Mouse (Mus musculus) midbrain, embryonic 12.5 days (tissue): Measurements from ENCODE around the gene Tmem47. TPM values are rescaled to one million over a fixed set of nuclear protein-coding genes. Genes with fewer than 3 reads are reported as not detected.

Experiments used
- ATAC-seq: fragments of 200-750 bp; cut with Nextera tagmentation; 2 replicates; pipeline ENCODE4 v1.8.0; 2017; ENCODE audit warnings: low read depth, moderate TSS enrichment, moderate library complexity; ENCODE audit not compliant: low FRiP score
- H3K27ac ChIP-seq: fragments of 300-500 bp; sonication (generic); replicated peaks from 2 replicates; pipeline ENCODE4 v1.5.1; 2016; ENCODE audit warnings: mild to moderate bottlenecking
- H3K27me3 ChIP-seq: fragments of 300-500 bp; sonication (generic); 2 replicates; pipeline ENCODE4 v1.6.1; 2016; ENCODE audit warnings: mild to moderate bottlenecking
- H3K36me3 ChIP-seq: fragments of 300-500 bp; sonication (generic); 2 replicates; pipeline ENCODE4 v1.6.1; 2016
- H3K4me1 ChIP-seq: fragments of 300-500 bp; sonication (generic); 2 replicates; pipeline ENCODE4 v1.6.1; 2016
- H3K4me2 ChIP-seq: fragments of 300-500 bp; sonication (generic); replicated peaks from 2 replicates; pipeline ENCODE4 v1.6.1; 2016; ENCODE audit warnings: mild to moderate bottlenecking, moderate library complexity
- H3K4me3 ChIP-seq: fragments of 300-500 bp; sonication (generic); 2 replicates; pipeline ENCODE4 v1.5.1; 2016; ENCODE audit warnings: mild to moderate bottlenecking
- H3K9ac ChIP-seq: fragments of 300-500 bp; sonication (generic); replicated peaks from 2 replicates; pipeline ENCODE4 v1.6.1; 2016; ENCODE audit warnings: mild to moderate bottlenecking, moderate library complexity
- H3K9me3 ChIP-seq: fragments of 300-500 bp; sonication (generic); 2 replicates; pipeline ENCODE4 v1.6.1; 2016; ENCODE audit warnings: mild to moderate bottlenecking
- whole genome bisulfite sequencing: fragments of 180-500 bp; shearing (Covaris S2); methylation state at CpG from one replicate; pipeline ENCODE4 v1.1.7; 2016; 5-methylcytosine and 5-hydroxymethylcytosine counted together
- polyA plus RNA-seq: library from polyadenylated mRNA; unstranded; fragments of >200 nt; fragmentation: Nextera tagmentation; extraction: Ambion mirVana; gene quantifications from 2 replicates; pipeline ENCODE4 v1.2.1, GENCODE M21; 2016

The Tmem47 gene
- 30.9 and 38.4 TPM in 2 replicates for polyA plus RNA-seq

GRCm38 (mm10) chrX:81070210-81070803, at the start of gene Tmem47:
TSS of gene Tmem47 (plus strand) at chrX:81070698.
- Histone ChIP-seq H3K27me3 (no peaks in the 10 kb centered on the region), H3K4me1 (no peaks in the 10 kb centered on the region), H3K27ac (peak within 1 kb of the TSS; percentile 88), H3K9me3 (no peaks in the 10 kb centered on the region), H3K4me3 (peak within 1 kb of the TSS; percentile 63), H3K9ac (peak within 1 kb of the TSS; percentile 67), H3K4me2 (peak within 1 kb of the TSS; percentile 50), H3K36me3 (no peaks in the 10 kb centered on the region)
- peak; percentile 95 for ATAC-seq
- WGBS, result 10% methylated on average over 25 of the region's 39 CpGs

GRCm38 (mm10) chrX:81070804-81071461, 435 bp downstream of the Tmem47 start:
- Histone ChIP-seq H3K36me3 (no peaks in the 10 kb centered on the region), H3K4me2 (peak overlapping the region; percentile 50)
- ATAC-seq, result peak; percentile 67

GRCm38 (mm10) chrX:81071746-81072640, 1.5 kb downstream of the Tmem47 start:
- Histone ChIP-seq H3K4me2 (peak overlapping the region; percentile 50), H3K36me3 (no peaks in the 10 kb centered on the region), H3K27ac (peak overlapping the region; percentile 88), H3K9me3 (no peaks in the 10 kb centered on the region), H3K4me3 (peak overlapping the region; percentile 63), H3K9ac (peak overlapping the region; percentile 67), H3K27me3 (no peaks in the 10 kb centered on the region), H3K4me1 (no peaks in the 10 kb centered on the region)
- 17% methylated on average over 14 of the region's 14 CpGs for WGBS
- ATAC-seq, result no peak

More at GRCm38 (mm10) chrX:81070804-81071461, 435 bp downstream of the Tmem47 start:
- H3K27me3 ChIP-seq, result no peaks in the 10 kb centered on the region
- no peaks in the 10 kb centered on the region for H3K4me1 ChIP-seq
- peak overlapping the region; percentile 88 for H3K27ac ChIP-seq
- no peaks in the 10 kb centered on the region for H3K9me3 ChIP-seq
- WGBS, result 12% methylated on average over 41 of the region's 45 CpGs
- H3K9ac ChIP-seq, result peak overlapping the region; percentile 67
- peak overlapping the region; percentile 63 for H3K4me3 ChIP-seq

GRCm38 (mm10) chrX:81072651-81073050, 2.2 kb downstream of the Tmem47 start:
- Histone ChIP-seq H3K4me3 (peak overlapping the region; percentile 63), H3K9ac (no peak overlapping the region), H3K27ac (peak overlapping the region; percentile 88), H3K4me1 (no peaks in the 10 kb centered on the region), H3K4me2 (peak overlapping the region; percentile 50), H3K36me3 (no peaks in the 10 kb centered on the region), H3K9me3 (no peaks in the 10 kb centered on the region), H3K27me3 (no peaks in the 10 kb centered on the region)
- WGBS, result 5% methylated on average over 2 of the region's 2 CpGs
- peak; percentile 31; the same call in 1 of the 2 replicates for ATAC-seq

- Histone ChIP-seq H3K4me1 (no peaks in the 10 kb centered on the region), H3K4me3 (peak overlapping the region; percentile 63), H3K9me3 (no peaks in the 10 kb centered on the region), H3K27ac (no peak overlapping the region), H3K9ac (no peak overlapping the region), H3K4me2 (peak overlapping the region; percentile 50), H3K36me3 (no peaks in the 10 kb centered on the region), H3K27me3 (no peaks in the 10 kb centered on the region)
- WGBS, result 34% methylated on average over 4 of the region's 4 CpGs
- ATAC-seq, result no peak
Observed at GRCm38 (mm10) chrX:81073834-81074233, 3.3 kb downstream of the Tmem47 start.

GRCm38 (mm10) chrX:81078522-81078921, 8.0 kb downstream of the Tmem47 start:
- Histone ChIP-seq H3K9ac (no peak overlapping the region), H3K4me1 (no peaks in the 10 kb centered on the region; the same call in 1 of the 2 replicates)
- no peak for ATAC-seq

GRCm38 (mm10) chrX:81080996-81081395, 10.5 kb downstream of the Tmem47 start:
- 67% methylated on average over 2 of the region's 2 CpGs for WGBS
- ATAC-seq, result no peak
- no peak overlapping the region for H3K4me2 ChIP-seq

More at GRCm38 (mm10) chrX:81078522-81078921, 8.0 kb downstream of the Tmem47 start:
- H3K4me2 ChIP-seq, result no peak overlapping the region
- H3K36me3 ChIP-seq, result no peaks in the 10 kb centered on the region
- H3K9me3 ChIP-seq, result no peaks in the 10 kb centered on the region
- H3K27ac ChIP-seq, result no peak overlapping the region
- no peak overlapping the region for H3K4me3 ChIP-seq
- no peaks in the 10 kb centered on the region for H3K27me3 ChIP-seq

GRCm38 (mm10) chrX:81085025-81085752, 14.7 kb downstream of the Tmem47 start:
- ATAC-seq, result peak; percentile 58; the same call in 1 of the 2 replicates
- 44% methylated on average over 2 of the region's 2 CpGs for WGBS

More at GRCm38 (mm10) chrX:81080996-81081395, 10.5 kb downstream of the Tmem47 start:
- Histone ChIP-seq H3K9me3 (no peaks in the 10 kb centered on the region), H3K4me3 (no peak overlapping the region), H3K27me3 (no peaks in the 10 kb centered on the region), H3K4me1 (no peaks in the 10 kb centered on the region; the same call in 1 of the 2 replicates), H3K27ac (no peak overlapping the region), H3K9ac (no peak overlapping the region), H3K36me3 (no peaks in the 10 kb centered on the region)

GRCm38 (mm10) chrX:81147416-81147815, 76.9 kb downstream of the Tmem47 start:
- 68% methylated on average over 1 of the region's 1 CpGs for WGBS
- Histone ChIP-seq H3K9me3 (no peaks in the 10 kb centered on the region), H3K9ac (no peak overlapping the region), H3K27ac (no peak overlapping the region), H3K4me1 (no peaks in the 10 kb centered on the region), H3K4me3 (no peak overlapping the region), H3K4me2 (no peak overlapping the region), H3K27me3 (no peaks in the 10 kb centered on the region), H3K36me3 (no peaks in the 10 kb centered on the region)
- no peak for ATAC-seq

More at GRCm38 (mm10) chrX:81085025-81085752, 14.7 kb downstream of the Tmem47 start:
- Histone ChIP-seq H3K4me2 (no peak overlapping the region), H3K36me3 (no peaks in the 10 kb centered on the region), H3K27me3 (no peaks in the 10 kb centered on the region), H3K4me3 (no peak overlapping the region), H3K9me3 (no peaks in the 10 kb centered on the region), H3K4me1 (no peaks in the 10 kb centered on the region; the same call in 1 of the 2 replicates), H3K27ac (no peak overlapping the region), H3K9ac (no peak overlapping the region)
